Mouse (Mus musculus) midbrain, embryonic 12.5 days (tissue): ENCODE measurements at regions not wholly inside any gene's neighbourhood (a gene's known extent, or its start where the extent isn't known, plus 50 kb on each side); places are given as distances from the start of the nearest gene placed in this dataset.

Source experiments
- ATAC-seq: fragments of 200-750 bp; cut with Nextera tagmentation; 2 replicates; pipeline ENCODE4 v1.8.0; 2017; ENCODE audit warnings: low read depth, moderate TSS enrichment, moderate library complexity; ENCODE audit not compliant: low FRiP score
- H3K27ac ChIP-seq: fragments of 300-500 bp; sonication (generic); replicated peaks from 2 replicates; pipeline ENCODE4 v1.5.1; 2016; ENCODE audit warnings: mild to moderate bottlenecking
- H3K27me3 ChIP-seq: fragments of 300-500 bp; sonication (generic); 2 replicates; pipeline ENCODE4 v1.6.1; 2016; ENCODE audit warnings: mild to moderate bottlenecking
- H3K36me3 ChIP-seq: fragments of 300-500 bp; sonication (generic); 2 replicates; pipeline ENCODE4 v1.6.1; 2016
- H3K4me1 ChIP-seq: fragments of 300-500 bp; sonication (generic); 2 replicates; pipeline ENCODE4 v1.6.1; 2016
- H3K4me2 ChIP-seq: fragments of 300-500 bp; sonication (generic); replicated peaks from 2 replicates; pipeline ENCODE4 v1.6.1; 2016; ENCODE audit warnings: mild to moderate bottlenecking, moderate library complexity
- H3K4me3 ChIP-seq: fragments of 300-500 bp; sonication (generic); 2 replicates; pipeline ENCODE4 v1.5.1; 2016; ENCODE audit warnings: mild to moderate bottlenecking
- H3K9ac ChIP-seq: fragments of 300-500 bp; sonication (generic); replicated peaks from 2 replicates; pipeline ENCODE4 v1.6.1; 2016; ENCODE audit warnings: mild to moderate bottlenecking, moderate library complexity
- H3K9me3 ChIP-seq: fragments of 300-500 bp; sonication (generic); 2 replicates; pipeline ENCODE4 v1.6.1; 2016; ENCODE audit warnings: mild to moderate bottlenecking
- WGBS: fragments of 180-500 bp; shearing (Covaris S2); methylation state at CpG from one replicate; pipeline ENCODE4 v1.1.7; 2016; 5-methylcytosine and 5-hydroxymethylcytosine counted together

DNA sequence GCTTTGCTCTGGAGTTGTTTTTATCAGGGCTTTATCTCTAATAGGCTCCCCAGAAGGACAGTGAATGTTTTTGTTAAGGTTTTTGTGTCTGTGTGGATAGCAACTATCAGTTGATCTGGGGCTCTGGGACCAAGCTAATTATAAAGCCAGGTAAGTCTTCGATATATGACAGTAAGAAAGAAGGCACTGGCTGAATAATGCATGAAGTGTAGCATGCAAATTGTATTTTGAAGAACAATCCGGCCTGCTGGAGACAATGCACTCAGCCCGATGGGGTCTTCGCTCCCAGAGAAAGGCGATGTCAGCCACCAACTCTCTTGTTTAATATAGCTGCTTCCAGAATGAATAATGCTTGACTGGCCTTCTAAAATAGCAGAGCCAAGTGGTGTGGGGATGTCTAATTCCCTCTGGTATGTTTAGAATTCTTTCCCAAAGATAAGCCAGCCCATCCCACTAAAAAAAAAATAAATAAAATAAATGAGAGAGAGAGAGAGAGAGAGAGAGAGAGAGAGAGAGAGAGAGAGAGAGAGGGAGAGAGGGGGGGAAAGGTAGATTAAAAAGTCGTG lies 68.6 kb downstream of the Dad1 start:
- ATAC-seq, result no peak

DNA sequence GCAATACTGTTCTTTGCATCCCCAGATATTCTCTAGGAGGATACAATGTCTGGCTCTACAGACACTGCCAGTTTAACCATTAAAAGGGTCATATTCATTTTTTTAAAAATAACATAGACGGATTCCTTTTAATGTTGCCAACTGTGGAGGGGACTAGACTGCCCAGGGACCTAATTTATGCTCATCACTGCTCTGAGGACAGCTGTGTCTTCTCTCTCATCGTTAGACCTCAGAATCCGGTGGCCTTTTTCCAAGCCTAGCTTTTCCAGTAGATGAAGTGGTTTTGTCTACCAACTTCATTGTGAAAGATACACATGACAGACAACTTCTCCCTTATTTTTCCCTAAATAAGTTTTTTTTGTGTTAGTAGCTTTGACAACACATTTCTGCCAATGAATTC lies 70.0 kb downstream of the Dad1 start:
- Histone ChIP-seq H3K27ac (no peak overlapping the region), H3K4me3 (no peak overlapping the region), H3K36me3 (no peaks in the 10 kb centered on the region), H3K4me2 (no peak overlapping the region), H3K9ac (no peak overlapping the region), H3K27me3 (no peaks in the 10 kb centered on the region), H3K9me3 (no peaks in the 10 kb centered on the region), H3K4me1 (peaks cover 30% of the 10 kb centered on the region)
- ATAC-seq, result no peak
- 84% methylated on average over 3 of the region's 3 CpGs for WGBS

More for the DNA sequence above, 68.6 kb downstream of the Dad1 start:
- H3K9me3 ChIP-seq, result no peaks in the 10 kb centered on the region
- peaks cover 32% of the 10 kb centered on the region for H3K4me1 ChIP-seq
- H3K9ac ChIP-seq, result no peak overlapping the region
- H3K4me3 ChIP-seq, result no peak overlapping the region
- WGBS, result 15% methylated on average over 6 of the region's 6 CpGs
- no peaks in the 10 kb centered on the region for H3K27me3 ChIP-seq
- no peak overlapping the region for H3K4me2 ChIP-seq
- no peaks in the 10 kb centered on the region for H3K36me3 ChIP-seq
- peak overlapping the region; percentile 64 for H3K27ac ChIP-seq

DNA sequence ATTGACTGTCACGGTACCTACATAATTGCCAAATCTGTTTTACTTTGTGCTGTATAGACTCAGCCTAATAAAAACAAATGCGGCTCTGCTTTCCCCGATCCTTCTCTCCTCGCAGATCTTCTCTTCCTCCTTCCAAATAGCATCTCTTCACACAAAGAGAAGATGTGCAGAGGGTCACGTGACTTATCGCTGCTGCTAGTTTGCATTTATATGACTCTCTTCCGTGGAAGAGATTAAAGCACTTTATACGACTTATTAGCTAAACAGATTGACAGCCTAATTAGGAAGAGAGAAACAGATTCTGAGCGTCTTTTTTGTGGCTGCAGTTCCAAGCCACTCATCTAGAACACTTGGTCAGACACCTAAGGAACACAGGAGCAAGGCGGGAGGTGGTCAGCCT lies 71.1 kb downstream of the Dad1 start:
- 57% methylated on average over 10 of the region's 10 CpGs for WGBS
- ATAC-seq, result no peak

DNA sequence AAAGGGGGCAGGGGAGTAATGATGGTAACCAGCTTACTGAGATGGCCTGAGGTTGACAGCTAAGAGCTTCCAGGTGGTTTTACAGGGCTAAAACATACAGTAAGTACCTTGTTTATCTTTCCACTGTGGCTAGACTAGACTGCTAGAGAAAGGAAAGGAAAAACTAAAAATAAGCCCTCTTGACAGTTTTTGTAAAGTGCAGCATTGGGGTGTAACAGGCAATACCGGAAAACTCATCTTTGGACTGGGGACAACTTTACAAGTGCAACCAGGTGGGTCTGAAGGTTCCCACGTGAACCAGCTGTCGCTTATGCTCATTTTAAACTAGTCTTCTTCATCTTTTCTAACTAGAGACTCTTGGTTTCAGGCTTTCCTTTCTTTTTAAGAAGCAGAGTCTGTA lies 72.6 kb downstream of the Dad1 start:
- no peaks in the 10 kb centered on the region for H3K36me3 ChIP-seq
- H3K4me2 ChIP-seq, result no peak overlapping the region
- no peak overlapping the region for H3K4me3 ChIP-seq
- no peaks in the 10 kb centered on the region for H3K27me3 ChIP-seq
- no peaks in the 10 kb centered on the region for H3K9me3 ChIP-seq
- H3K4me1 ChIP-seq, result peaks cover 22% of the 10 kb centered on the region; the same call in 1 of the 2 replicates
- WGBS, result 93% methylated on average over 3 of the region's 3 CpGs
- no peak for ATAC-seq
- H3K9ac ChIP-seq, result no peak overlapping the region
- no peak overlapping the region for H3K27ac ChIP-seq

More for the DNA sequence above, 71.1 kb downstream of the Dad1 start:
- no peak overlapping the region for H3K4me3 ChIP-seq
- H3K9ac ChIP-seq, result no peak overlapping the region
- no peak overlapping the region; the same call in 1 of the 2 replicates for H3K27ac ChIP-seq
- H3K27me3 ChIP-seq, result no peaks in the 10 kb centered on the region
- H3K4me2 ChIP-seq, result no peak overlapping the region
- H3K36me3 ChIP-seq, result no peaks in the 10 kb centered on the region
- no peaks in the 10 kb centered on the region for H3K9me3 ChIP-seq
- peaks cover 30% of the 10 kb centered on the region for H3K4me1 ChIP-seq

DNA sequence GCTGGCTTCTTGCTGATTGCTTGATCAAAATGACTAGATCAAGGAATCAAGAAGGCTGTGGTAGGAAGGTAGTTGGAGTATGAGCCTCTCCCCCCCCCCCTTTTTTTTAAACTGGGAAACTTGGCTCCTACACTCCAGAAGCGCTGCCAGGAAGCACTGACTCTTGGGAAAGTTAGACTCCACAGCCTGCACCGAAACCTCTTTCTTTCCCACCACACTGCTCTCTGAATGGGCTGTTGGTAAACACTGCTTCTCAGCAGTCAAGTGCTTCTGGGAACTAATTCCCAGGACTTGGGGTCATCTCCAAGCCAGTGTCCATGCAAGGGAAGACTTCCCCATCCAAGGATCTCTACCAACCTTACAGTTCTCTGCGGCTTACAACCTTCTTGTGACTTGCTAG lies 73.2 kb downstream of the Dad1 start:
- 88% methylated on average over 3 of the region's 3 CpGs for WGBS
- H3K9me3 ChIP-seq, result no peaks in the 10 kb centered on the region
- no peak for ATAC-seq
- no peak overlapping the region for H3K4me3 ChIP-seq
- no peaks in the 10 kb centered on the region for H3K27me3 ChIP-seq
- no peak overlapping the region for H3K9ac ChIP-seq
- H3K4me2 ChIP-seq, result no peak overlapping the region
- H3K27ac ChIP-seq, result peak overlapping the region; percentile 22; the same call in 1 of the 2 replicates
- no peaks in the 10 kb centered on the region for H3K36me3 ChIP-seq
- peaks cover 19% of the 10 kb centered on the region; the same call in 1 of the 2 replicates for H3K4me1 ChIP-seq

DNA sequence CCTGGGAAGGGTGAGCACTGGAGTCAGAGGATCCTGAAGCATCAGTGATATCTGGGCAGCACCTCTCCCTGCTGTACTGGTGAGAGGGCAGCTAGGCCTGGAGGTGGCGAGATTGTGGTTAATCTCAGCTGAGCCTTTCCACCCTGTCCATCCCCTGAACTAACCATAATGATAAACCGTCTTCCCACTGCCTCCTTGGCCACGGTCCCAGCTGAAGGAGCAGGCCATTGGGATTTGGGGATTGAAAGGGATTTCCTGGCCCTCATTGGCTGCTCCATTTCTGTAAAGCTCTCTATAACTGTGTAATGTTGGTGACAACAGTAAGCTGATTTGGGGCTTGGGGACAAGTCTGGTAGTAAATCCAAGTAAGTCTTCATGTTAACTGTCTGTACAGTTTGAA lies 73.6 kb downstream of the Dad1 start:
- Histone ChIP-seq H3K4me3 (no peak overlapping the region), H3K4me2 (no peak overlapping the region), H3K4me1 (peaks cover 16% of the 10 kb centered on the region; the same call in 1 of the 2 replicates), H3K9ac (no peak overlapping the region), H3K36me3 (no peaks in the 10 kb centered on the region), H3K9me3 (no peaks in the 10 kb centered on the region), H3K27ac (peak overlapping the region; percentile 22; the same call in 1 of the 2 replicates), H3K27me3 (no peaks in the 10 kb centered on the region)
- no peak for ATAC-seq
- WGBS, result 71% methylated on average over 3 of the region's 3 CpGs

DNA sequence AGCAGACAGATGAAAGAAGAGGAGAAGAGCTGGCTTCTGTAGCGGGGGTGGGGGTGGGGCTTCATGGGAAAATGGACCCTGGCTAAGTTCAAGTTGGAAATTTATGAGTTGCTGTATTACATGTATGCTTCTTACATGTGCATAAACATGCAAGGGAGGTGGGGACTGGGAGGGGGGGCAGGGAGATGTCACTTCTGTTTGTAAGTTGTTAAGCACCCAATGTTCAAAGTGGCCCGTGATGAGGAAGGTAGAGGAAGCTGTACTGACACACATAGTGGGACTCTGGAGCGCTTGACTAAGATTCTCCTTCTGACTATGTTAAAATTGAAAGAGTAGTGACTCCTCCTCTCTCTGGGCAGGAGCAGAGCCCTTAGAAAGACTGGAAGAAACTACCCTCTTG lies 75.0 kb downstream of the Dad1 start:
- Histone ChIP-seq H3K4me1 (peaks cover 6% of the 10 kb centered on the region; the same call in 1 of the 2 replicates), H3K9me3 (no peaks in the 10 kb centered on the region), H3K4me2 (no peak overlapping the region), H3K9ac (no peak overlapping the region), H3K36me3 (no peaks in the 10 kb centered on the region), H3K27ac (no peak overlapping the region), H3K27me3 (no peaks in the 10 kb centered on the region), H3K4me3 (no peak overlapping the region)
- no peak for ATAC-seq
- 88% methylated on average over 3 of the region's 3 CpGs for WGBS

DNA sequence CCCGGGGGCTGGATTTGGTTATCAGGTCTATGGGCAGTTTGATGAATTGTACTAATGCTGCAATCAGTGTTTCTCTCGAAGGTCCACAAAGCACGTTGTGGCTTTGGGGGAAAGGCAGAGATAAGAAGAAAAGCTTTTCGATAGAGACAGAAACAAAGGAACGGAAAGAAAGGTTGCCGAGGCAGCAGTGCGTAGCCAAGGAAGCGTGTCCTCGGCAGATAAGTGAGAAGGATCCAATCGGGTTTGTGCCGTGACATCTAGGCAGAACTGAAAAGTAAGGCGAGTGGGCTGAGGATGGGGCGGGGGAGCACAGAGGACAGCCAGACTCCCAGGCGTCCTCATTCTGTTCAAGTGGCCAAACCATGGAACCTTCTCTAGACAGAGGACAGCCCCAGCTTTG lies 77.4 kb downstream of the Dad1 start:
- no peak overlapping the region for H3K4me2 ChIP-seq
- H3K9ac ChIP-seq, result no peak overlapping the region
- peak; percentile 66 for ATAC-seq
- no peaks in the 10 kb centered on the region for H3K36me3 ChIP-seq
- H3K27me3 ChIP-seq, result no peaks in the 10 kb centered on the region
- H3K9me3 ChIP-seq, result no peaks in the 10 kb centered on the region
- H3K4me3 ChIP-seq, result no peak overlapping the region
- H3K27ac ChIP-seq, result 0 out of 2 replicates have a peak overlapping the region, but pooled peaks have one; percentile 49
- H3K4me1 ChIP-seq, result peaks cover 6% of the 10 kb centered on the region; the same call in 1 of the 2 replicates
- WGBS, result 23% methylated on average over 14 of the region's 14 CpGs

DNA sequence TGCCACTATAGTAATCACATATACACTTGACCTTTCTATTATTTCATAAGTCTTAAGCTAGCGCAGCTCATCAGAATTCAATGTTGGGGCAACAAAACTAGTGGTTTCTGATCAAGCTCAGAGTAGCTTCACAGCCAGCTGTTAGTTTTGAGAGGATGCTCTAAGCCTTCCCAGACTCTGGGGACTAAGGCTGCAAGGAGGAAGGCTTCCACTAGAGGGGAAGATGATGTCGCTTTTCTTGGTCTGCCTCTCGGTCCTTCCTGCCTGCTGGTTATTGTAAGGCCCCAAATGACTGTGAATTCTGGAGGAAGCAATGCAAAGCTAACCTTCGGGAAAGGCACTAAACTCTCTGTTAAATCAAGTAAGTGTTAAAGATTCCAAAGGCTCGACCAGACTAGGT lies 78.4 kb downstream of the Dad1 start:
- no peaks in the 10 kb centered on the region for H3K27me3 ChIP-seq
- H3K4me1 ChIP-seq, result peaks cover 6% of the 10 kb centered on the region; the same call in 1 of the 2 replicates
- no peak overlapping the region for H3K4me3 ChIP-seq
- H3K4me2 ChIP-seq, result no peak overlapping the region
- WGBS, result 79% methylated on average over 5 of the region's 5 CpGs
- H3K9me3 ChIP-seq, result no peaks in the 10 kb centered on the region
- no peaks in the 10 kb centered on the region for H3K36me3 ChIP-seq
- no peak overlapping the region for H3K27ac ChIP-seq
- no peak overlapping the region for H3K9ac ChIP-seq
- ATAC-seq, result no peak

DNA sequence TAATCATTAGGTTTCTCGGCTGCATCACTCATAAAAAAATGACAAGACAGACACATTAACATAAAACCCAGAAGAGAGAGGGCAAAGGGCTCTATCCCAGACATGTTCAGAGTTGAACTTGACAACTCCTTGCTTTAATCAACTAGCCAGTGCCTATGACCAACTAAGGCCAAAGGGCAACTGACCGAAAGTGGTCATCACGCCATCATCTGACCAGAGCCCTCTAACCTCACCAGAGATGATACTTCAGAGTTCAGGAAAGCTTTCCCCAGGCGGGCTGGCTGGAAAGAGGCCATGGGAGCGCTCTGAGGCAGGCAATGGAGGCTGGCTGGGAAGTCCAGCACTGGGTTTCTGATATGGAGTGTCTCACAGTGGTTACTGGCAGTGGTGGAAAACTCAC lies 80.6 kb downstream of the Dad1 start:
- no peak overlapping the region for H3K27ac ChIP-seq
- no peak overlapping the region for H3K9ac ChIP-seq
- ATAC-seq, result no peak
- no peaks in the 10 kb centered on the region for H3K9me3 ChIP-seq
- WGBS, result 86% methylated on average over 5 of the region's 5 CpGs
- no peak overlapping the region for H3K4me2 ChIP-seq
- H3K27me3 ChIP-seq, result no peaks in the 10 kb centered on the region
- H3K4me3 ChIP-seq, result no peak overlapping the region
- peaks cover 6% of the 10 kb centered on the region; the same call in 1 of the 2 replicates for H3K4me1 ChIP-seq
- H3K36me3 ChIP-seq, result no peaks in the 10 kb centered on the region

DNA sequence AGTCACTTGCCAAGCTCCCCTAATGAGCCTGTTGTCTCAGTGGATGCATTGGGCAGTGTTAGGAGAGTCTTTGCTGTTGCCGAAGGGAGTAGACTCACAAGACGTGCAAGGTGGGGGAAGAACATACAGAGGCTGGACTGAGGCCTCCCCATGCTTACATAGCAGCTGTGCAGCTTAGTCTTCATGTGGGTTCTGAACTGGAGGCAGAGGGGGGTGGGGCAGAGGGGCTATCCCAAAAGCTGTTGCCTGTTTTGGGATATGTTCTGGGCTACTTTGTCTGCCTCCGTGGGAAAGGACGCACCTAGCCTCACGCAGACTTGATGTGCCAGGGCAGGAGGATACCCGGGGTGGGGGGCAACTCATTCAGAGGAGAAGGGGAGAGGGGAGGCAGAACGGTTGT lies 84.7 kb downstream of the Dad1 start:
- Histone ChIP-seq H3K36me3 (no peaks in the 10 kb centered on the region), H3K27me3 (no peaks in the 10 kb centered on the region), H3K9me3 (no peaks in the 10 kb centered on the region), H3K4me1 (no peaks in the 10 kb centered on the region), H3K27ac (no peak overlapping the region), H3K4me3 (no peak overlapping the region), H3K9ac (no peak overlapping the region), H3K4me2 (no peak overlapping the region)
- no peak for ATAC-seq
- WGBS, result 89% methylated on average over 7 of the region's 7 CpGs

DNA sequence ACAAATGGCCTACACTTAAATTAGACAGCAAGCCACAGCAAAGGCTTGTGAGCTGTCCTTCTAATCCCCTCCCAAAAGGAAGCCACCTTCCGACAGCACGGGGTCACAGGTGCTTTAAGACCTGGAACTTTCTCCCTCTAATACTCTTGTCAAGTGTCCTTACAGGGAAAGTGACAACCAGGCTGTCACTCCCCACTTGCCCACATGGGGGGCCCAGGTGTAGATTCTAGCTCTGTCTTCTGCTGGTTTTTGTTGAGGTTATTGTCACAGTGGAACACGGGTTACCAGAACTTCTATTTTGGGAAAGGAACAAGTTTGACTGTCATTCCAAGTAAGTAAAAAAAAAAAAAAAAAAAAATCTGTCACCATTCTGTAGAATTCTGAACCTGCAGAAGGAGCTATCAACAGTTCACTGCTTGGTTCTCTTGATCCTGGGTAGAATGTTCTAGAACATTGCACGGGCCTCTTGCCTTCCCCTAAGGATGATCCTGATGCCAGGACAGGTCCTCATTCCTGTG lies 85.4 kb downstream of the Dad1 start:
- Histone ChIP-seq H3K9me3 (no peaks in the 10 kb centered on the region), H3K27me3 (no peaks in the 10 kb centered on the region), H3K27ac (no peak overlapping the region), H3K4me3 (no peak overlapping the region), H3K36me3 (no peaks in the 10 kb centered on the region), H3K4me1 (no peaks in the 10 kb centered on the region), H3K4me2 (no peak overlapping the region), H3K9ac (no peak overlapping the region)
- WGBS, result 81% methylated on average over 4 of the region's 4 CpGs
- ATAC-seq, result no peak

DNA sequence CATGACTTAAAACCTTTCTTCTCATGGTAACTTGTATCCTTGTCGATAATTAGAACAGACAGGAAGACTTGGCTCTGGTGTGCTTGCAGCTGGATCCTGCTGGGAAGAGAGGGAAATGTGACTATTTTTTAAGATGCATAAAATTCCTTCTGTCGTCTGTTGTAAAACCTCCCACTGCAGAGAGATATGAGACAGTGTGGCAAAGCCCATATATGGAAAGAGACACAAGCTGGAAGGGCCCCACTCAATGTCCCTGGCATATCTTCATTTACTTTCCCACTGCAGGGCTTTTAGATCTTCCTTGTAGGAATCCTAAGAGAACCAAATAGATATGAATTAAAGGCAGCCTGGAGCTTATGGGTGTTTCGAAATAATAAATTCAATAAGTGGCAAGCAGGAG lies 87.8 kb downstream of the Dad1 start:
- no peak overlapping the region for H3K4me2 ChIP-seq
- H3K36me3 ChIP-seq, result no peaks in the 10 kb centered on the region
- no peak overlapping the region for H3K27ac ChIP-seq
- 67% methylated on average over 3 of the region's 3 CpGs for WGBS
- ATAC-seq, result no peak
- no peaks in the 10 kb centered on the region for H3K27me3 ChIP-seq
- H3K9ac ChIP-seq, result no peak overlapping the region
- H3K4me1 ChIP-seq, result no peaks in the 10 kb centered on the region
- no peaks in the 10 kb centered on the region for H3K9me3 ChIP-seq
- no peak overlapping the region for H3K4me3 ChIP-seq
